Comparison of ENCODE assay signal across 12 mouse cellular contexts in genomic region chr13:97246217-97246616, GRCm38 (mm10). TPM values are rescaled to one million over a fixed set of nuclear protein-coding genes. Genes with fewer than 3 reads are reported as not detected.
A peak's percentile ranks its signal among the peaks of the same experiment; 100 is the strongest.
DNase-seq lines count a peak whose midpoint lies in the region; ATAC-seq lines count a peak whose summit lies in the region.
"Had no signal": no experiment of that assay in that cellular context is flagged by ENCODE, and none has a peak within 500 bp of the region (broad histone marks: within the 10 kb centered on the region; RNA-seq: fewer than 3 reads in every experiment).

No protein-coding gene starts in this region.

- peak overlapping the region; percentile 82 for H3K4me2 ChIP-seq in hindbrain, embryonic 14.5 days (replicated peaks)
- H3K4me2 ChIP-seq in neural tube, embryonic 13.5 days: peak overlapping the region; percentile 87

- peak overlapping the region; percentile 89; the same call in 1 of the 2 replicates for H3K4me3 ChIP-seq in hindbrain, embryonic 14.5 days (replicated peaks; ENCODE audit: low read length)
- peak overlapping the region; percentile 99 for H3K4me3 ChIP-seq in neural tube, embryonic 13.5 days

- no peak overlapping the region for H3K27ac ChIP-seq in hindbrain, embryonic 14.5 days
- H3K27ac ChIP-seq in neural tube, embryonic 13.5 days (replicated peaks): 0 out of 2 replicates have a peak overlapping the region, but pooled peaks have one; percentile 9

- H3K9ac ChIP-seq in hindbrain, embryonic 14.5 days: peak overlapping the region; percentile 42; the same call in 1 of the 2 replicates
- H3K9ac ChIP-seq in neural tube, embryonic 13.5 days: peak overlapping the region; percentile 57; the same call in 1 of the 2 replicates

- intact Hi-C loops in left cerebral cortex, postnatal 4 days (cut with DNase I): loop anchor here (10.0 kb wide), 4 partner anchors 139 to 399 kb away; no protein-coding TSS in a partner anchor
- intact Hi-C loops in left cerebral cortex, postnatal 10 days (cut with DNase I): no loop called here

- 67% methylated on average over 16 of the region's 16 CpGs for WGBS in hindbrain, embryonic 14.5 days
- WGBS in neural tube, embryonic 13.5 days: 58% methylated on average over 16 of the region's 16 CpGs

- DNase-seq in cerebellum, postnatal 10 days: peak; percentile 73 to 80
- DNase-seq in cerebellum, postnatal 36 days: no peak
- peak; percentile 55 for DNase-seq in left cerebral cortex, postnatal 4 days
- DNase-seq in left cerebral cortex, postnatal 10 days (ENCODE audit: extremely low spot score in 1 of 2, low spot score in 2 of 2): no peak
- DNase-seq in hindbrain, embryonic 14.5 days (ENCODE audit: low spot score): no peak
- DNase-seq in T-cell, adult 2 months (ENCODE audit: low spot score): no peak
- DNase-seq in testis, postnatal 14 days (ENCODE audit: low spot score): no peak
- DNase-seq: adrenal gland, postnatal 36 days; gastrocnemius, postnatal 25 days; kidney, adult 18-20 months; thymus, adult 2 months had no signal

- peaks cover 52% of the 10 kb centered on the region for H3K36me3 ChIP-seq in hindbrain, embryonic 14.5 days (replicated peaks; ENCODE audit: control insufficient read depth, insufficient read depth)
- peaks cover 60% of the 10 kb centered on the region for H3K36me3 ChIP-seq in neural tube, embryonic 13.5 days

- peaks cover 73% of the 10 kb centered on the region for H3K4me1 ChIP-seq in hindbrain, embryonic 14.5 days (replicated peaks; ENCODE audit: control insufficient read depth, insufficient read depth, low read length)
- H3K4me1 ChIP-seq in neural tube, embryonic 13.5 days (replicated peaks): peaks cover 93% of the 10 kb centered on the region

- ATAC-seq in hindbrain, embryonic 14.5 days (ENCODE audit: low FRiP score): no peak
- ATAC-seq in neural tube, embryonic 13.5 days (ENCODE audit: low read depth): no peak

- no peaks in the 10 kb centered on the region for H3K27me3 ChIP-seq in hindbrain, embryonic 14.5 days (ENCODE audit: control insufficient read depth, insufficient read depth, low read length)
- H3K27me3 ChIP-seq in neural tube, embryonic 13.5 days: no peaks in the 10 kb centered on the region

- H3K9me3 ChIP-seq in hindbrain, embryonic 14.5 days (ENCODE audit: control insufficient read depth, low read length): no peaks in the 10 kb centered on the region
- H3K9me3 ChIP-seq in neural tube, embryonic 13.5 days: no peaks in the 10 kb centered on the region

RNA-seq across cellular contexts. Expression of gene Enc1, which starts 5.3 kb away (rescaled TPM):
- 100 to 1,000 TPM; 740 to 833 TPM for total RNA-seq in left cerebral cortex, postnatal 4 days (2021)
- total RNA-seq in left cerebral cortex, postnatal 10 days (2021): 100 to 1,000 TPM; 492 to 530 TPM
- polyA plus RNA-seq in hindbrain, embryonic 14.5 days (2014; fragmentation: Nextera tagmentation; extraction: Ambion mirVana): 80.5 and 82.4 TPM in 2 replicates
- 54.9 and 59.5 TPM in 2 replicates for polyA plus RNA-seq in neural tube, embryonic 13.5 days (2015; fragmentation: Nextera tagmentation; extraction: Ambion mirVana)

RNA-seq across cellular contexts. Expression of gene Hexb, which starts 48.1 kb away (rescaled TPM):
- 10 to 100 TPM; 38.9 to 42.2 TPM for total RNA-seq in left cerebral cortex, postnatal 4 days (2021)
- total RNA-seq in left cerebral cortex, postnatal 10 days (2021): 10 to 100 TPM; 90.1 to 93.4 TPM
- 45.3 and 50.7 TPM in 2 replicates for polyA plus RNA-seq in hindbrain, embryonic 14.5 days (2014; fragmentation: Nextera tagmentation; extraction: Ambion mirVana)
- 42.7 and 44.7 TPM in 2 replicates for polyA plus RNA-seq in neural tube, embryonic 13.5 days (2015; fragmentation: Nextera tagmentation; extraction: Ambion mirVana)

Comparison
In these comparisons a context has a peak if more than half of its experiments do, and no peak if none do; other contexts are left out.
1. DNase-seq: peak in cerebellum, postnatal 10 days (2 of 2) and left cerebral cortex, postnatal 4 days (single experiment); none in cerebellum, postnatal 36 days (0 of 2), left cerebral cortex, postnatal 10 days (0 of 2), hindbrain, embryonic 14.5 days (single experiment), T-cell, adult 2 months (single experiment) and testis, postnatal 14 days (single experiment).